Mouse (Mus musculus) neutrophil, adult 5-6 weeks (primary cell): ENCODE measurements at regions not wholly inside any gene's neighbourhood (a gene's known extent, or its start where the extent isn't known, plus 50 kb on each side); places are given as distances from the start of the nearest gene placed in this dataset.

ENCODE experiments used
- ATAC-seq: fragments of 151-379, 151-347 bp; 2 replicates; pipeline ENCODE4 v1.8.0; 2017; ENCODE audit warnings: mild to moderate bottlenecking, moderate TSS enrichment; ENCODE audit not compliant: insufficient number of reproducible peaks, poor library complexity, low FRiP score, severe bottlenecking; ENCODE audit errors: extremely low read depth

DNA sequence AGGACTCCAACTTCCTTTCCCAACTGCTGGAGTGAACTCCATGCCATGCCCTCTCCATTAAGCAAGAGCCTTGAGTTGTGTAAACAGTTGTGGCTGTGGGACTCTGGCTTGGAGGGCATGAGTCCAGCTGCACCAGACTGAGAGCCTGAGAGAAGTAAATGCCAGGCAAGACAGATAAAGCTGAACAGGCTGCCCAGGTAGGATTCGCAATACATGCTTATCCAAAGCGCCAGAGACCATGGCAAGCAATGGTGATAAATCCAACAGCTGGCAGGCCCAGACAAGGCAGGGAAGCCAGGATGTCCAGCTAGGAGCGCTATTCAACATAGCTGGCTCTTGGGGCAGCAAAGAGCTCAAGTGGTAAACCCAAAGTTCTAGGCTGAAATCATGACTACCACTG, 163.1 kb upstream of the Kdm8 start:
- no peak for ATAC-seq

DNA sequence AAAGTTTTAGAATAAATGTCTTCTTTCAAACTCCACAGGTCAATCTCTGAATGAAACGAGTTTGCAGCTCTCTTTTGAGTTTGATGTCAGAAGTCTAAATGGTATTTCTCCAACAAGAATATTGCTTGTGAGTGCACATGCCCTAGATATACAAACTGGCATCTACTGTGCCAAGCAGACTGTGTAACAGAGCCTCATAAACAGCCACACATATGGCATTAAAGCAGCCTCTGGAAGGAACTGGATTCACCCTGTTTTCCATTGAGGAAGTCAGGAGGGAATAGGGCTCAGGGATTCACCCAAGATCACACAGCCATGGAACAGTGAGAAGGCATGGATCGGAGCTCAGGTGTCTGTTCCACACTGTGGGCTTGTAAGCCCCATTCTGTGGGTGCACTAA, 149.2 kb upstream of the Kdm8 start:
- no peak for ATAC-seq

DNA sequence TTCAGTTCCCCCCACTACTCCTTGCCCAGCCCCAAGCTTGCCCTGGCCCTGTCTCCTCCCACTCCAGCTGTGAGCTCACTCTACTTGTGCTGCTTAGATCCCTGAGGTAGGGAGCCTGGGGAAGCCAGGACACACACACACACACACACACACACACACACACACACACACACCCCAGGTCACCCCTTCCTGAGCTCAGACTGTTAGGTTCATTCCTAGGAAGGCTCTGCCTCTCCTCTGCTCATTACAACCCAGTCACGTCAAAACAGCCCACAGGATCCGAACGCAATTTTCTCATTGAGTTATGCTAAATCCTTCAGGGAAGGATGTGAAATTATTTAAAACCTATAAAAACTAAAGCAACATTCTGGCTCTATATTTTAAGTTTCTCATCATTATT, 136.0 kb upstream of the Kdm8 start:
- no peak for ATAC-seq

DNA sequence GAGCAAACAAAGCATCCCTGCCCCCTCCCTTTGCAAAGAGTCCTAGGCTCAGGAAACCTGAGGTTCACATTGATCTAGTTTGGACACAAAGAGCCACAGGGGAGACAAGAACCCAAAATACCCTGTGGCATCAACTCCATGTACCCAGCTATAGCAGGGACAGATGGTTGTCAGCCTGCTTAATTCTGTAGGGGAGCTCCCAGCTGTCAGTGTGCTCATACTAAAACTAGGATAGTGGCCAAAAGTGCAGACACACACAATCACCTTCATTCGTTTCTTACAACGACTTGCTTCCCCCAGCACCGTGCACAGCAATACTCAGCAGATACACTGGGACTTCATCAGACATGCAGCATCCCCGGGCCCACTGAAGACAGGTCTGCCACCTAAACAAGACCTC, 133.5 kb upstream of the Kdm8 start:
- no peak for ATAC-seq

DNA sequence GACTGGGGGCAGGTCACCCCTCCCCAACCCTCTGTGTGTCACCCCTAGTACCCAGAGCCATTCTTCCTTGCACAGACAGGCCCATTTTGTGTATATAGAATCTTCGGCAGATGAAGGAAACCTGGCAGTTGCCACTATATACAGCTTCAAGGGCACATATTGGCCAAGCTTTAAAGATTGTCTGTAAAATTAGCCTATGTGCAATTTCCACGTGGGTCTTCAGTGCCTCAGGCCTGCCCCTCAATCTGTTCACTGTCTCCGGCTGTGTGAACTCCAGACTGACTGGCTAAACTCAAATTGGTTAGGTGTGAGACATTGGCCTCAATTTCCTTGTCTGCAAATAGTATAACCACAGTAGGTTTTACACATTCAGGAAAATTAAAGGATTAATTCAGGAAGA, 130.9 kb upstream of the Kdm8 start:
- ATAC-seq, result no peak

DNA sequence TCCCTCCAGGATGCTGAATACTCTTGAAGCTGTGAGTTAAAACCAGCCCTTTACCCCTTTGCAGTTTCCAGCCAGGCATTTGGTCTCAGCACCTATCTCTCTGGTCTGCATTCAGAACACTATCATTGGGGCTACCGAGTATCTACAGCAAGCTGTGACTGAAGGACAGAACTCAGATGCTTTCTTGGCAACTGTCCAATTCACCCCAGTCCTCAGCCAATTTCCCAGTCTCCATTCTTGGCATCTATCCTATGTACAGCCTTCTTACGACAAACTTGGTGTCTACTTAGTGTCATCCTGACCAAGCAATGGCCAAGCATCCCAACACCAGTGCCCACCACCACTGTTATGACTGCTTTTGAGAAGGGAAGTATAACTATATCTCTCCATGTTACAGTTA, 109.7 kb upstream of the Kdm8 start:
- ATAC-seq, result no peak

DNA sequence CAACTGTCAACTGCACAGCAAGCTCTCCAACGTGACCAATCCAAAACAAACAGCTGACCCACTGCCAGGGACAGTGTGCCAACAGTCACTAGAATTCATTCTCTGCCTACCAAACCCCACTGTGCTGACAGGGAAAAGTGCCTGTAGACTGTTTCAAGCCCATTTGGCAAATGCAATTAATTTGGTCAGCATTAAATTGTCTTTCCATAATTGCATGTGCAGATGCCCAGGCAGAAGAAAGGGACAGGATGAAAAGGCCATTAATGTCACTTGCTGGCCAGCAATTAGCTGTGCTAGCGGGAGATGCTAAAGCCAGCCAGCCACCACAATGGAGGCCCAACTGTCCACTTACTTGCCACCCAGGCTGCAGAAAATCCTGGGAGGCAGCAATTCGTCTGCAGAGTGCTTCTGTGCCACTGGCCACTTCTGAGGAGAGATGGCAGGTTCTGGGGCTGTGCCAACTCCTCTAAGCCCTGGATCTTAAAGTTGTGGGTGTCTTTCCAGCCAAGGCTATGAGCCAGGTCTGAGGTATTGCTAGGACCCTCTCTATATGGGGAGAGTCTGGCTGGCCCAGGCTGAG, 108.8 kb upstream of the Kdm8 start:
- ATAC-seq, result no peak

DNA sequence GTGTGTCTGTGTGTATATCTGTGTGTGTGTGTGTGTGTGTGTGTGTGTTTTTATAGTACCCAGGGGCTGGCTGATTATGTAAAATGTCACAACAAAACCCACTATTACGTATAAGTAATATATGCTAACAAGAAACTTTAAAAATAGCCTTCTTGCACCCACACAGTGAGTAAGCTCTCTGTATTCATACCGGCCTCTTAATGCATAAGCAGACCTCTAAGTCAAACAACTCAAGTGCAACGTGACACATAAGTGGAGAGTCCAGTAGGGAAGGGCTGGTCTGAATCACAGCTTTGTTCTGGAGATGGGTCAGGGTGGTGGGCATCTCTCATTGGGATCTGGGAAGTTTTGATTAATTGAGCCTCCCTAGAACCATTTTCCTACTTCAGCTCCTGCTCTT, 107.7 kb upstream of the Kdm8 start:
- ATAC-seq, result no peak

DNA sequence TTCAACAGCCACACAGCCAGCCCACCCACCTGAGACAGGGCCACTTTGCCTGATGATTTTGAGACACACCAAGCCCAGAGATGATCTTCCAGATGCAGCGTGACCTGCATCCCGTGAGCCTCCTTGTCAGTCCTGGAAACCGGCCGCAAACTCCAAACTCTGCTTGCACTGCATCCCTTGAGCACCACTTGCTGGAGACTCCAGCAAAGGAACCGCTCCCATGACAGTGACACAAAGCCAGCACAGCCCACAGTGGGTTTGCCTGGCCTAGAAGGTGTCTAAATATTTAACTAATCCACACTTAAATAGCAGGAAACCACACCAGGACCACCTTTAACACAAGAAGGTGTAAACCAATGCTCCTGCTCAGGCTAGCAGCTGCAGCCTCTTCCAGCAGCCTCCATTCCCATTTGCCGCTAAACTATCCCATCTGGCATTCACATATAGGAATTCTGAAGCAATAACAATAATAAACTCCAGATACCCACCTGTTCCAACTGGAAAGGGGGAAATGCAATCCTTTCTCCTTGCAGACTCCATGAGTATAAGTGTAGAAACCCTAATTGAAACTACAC, 106.2 kb upstream of the Kdm8 start:
- no peak for ATAC-seq

DNA sequence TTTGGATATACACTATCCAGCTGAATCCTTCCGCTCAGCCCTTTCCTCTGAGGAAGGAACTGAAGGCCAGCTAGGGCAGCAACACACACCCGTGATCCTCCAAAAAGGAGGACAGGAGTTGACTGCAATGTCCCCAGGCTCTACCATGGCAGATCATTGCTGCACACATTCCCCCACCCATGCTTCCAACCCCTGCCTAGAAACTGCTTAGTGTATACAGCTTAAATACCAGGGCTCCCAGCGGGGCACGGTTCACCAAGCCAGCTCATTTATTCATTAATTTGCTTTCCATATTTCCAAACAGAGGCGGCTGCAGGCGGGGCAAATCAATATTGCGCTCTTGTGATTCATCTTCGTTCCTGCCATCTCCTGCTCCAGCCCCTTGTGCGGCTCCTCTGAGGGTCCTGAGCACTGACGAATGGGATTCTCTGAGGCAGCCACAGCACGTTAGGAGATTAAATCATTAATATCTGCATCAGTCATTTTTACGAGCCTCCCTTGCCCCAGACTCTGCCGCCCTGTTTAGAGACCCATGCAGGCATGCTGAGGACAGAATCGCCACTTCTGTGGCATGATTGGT, 104.1 kb upstream of the Kdm8 start:
- ATAC-seq, result no peak

DNA sequence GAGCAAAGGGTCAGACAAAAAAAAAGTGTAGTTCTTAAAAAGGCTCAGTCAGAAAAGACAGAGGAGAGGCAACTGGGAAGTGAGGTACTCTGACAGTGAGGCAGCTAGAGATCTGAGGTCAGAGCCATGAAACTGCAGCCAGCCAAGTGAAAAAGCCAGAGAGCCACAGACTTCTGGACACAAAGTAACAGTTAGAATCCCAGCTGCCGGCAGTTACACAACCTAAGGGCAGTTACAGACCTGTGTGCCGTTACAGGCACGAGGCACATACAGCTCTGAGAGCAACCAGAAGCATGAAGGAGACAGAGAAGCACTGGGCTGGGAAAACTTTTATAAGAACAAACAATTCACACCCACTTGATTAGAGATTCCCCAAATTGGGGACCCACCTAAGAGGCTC, 94.9 kb upstream of the Kdm8 start:
- ATAC-seq, result no peak

DNA sequence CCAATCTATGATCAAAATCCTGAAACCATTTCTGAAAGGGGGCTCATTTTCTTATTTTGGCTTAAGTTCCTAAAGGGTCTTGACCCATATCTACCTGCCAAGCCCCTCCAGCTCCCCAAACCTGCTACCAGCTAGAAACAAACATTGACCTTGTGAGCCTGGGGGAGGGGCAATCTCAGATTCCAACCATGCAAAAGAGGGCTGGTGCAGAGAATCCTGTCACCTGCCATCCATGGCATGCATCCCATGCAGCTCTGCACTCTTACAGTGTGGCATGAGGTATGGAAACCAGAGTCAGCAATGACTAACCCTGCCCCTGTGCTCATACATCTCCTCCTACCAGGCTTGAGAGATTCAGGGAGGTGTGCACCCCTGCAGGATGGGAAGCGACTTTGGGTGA, 90.3 kb upstream of the Kdm8 start:
- no peak for ATAC-seq

DNA sequence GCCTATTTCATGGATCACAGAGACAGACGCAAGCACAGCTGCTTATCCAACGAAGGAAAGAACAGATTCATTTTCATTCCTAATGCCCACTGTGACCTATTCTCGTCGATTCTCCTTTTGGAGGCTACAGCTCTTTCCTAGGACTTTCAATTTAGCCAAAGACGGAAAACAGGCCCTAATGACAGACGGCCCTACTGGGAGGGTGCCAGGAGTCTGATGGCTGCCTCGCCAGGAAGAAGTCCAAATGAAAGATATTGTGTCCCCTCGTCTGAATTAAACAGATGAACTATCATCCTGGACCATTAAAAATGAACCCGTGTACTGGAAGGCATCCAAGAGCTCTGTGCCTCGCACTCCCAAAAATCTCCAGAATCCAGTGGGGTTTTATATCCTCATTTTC, 89.5 kb upstream of the Kdm8 start:
- no peak for ATAC-seq

DNA sequence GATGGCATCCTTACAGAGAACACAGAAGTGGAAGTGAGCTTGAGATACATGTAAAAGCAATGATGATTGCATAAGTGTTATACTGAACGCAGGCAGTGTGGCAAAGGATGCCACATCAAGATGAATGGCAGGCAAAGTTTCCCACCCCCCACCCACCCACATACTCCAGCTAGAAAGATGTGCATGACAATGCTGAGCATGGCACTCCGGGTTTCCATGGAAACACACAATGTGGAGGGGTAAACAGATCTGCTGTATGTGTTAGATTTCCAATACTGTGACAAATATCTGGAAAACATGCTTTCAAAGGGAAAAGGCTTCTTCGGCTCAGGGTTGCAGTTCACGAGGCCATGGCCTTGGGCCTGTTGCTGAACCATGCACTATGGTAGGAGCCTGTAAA, 86.5 kb upstream of the Kdm8 start:
- ATAC-seq, result no peak

DNA sequence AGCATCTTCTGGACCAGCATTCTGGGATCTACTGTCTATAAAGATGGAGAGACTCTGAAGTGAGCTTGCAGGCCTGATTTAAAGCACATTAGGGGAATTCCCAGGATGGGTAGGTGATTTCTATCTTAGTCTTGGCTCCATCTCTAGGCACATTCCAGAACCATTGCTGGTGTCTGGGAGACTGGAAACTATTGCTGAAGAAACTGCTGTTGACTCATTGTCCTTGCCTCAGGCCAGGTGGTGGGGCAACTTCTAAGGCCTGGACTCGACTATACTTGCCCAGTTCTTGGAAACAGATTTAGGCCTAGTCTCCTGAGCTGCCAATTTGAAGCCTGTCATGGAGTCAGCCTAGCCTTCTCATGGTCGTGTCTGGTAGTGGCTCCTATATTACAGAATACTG, 61.5 kb upstream of the Kdm8 start:
- ATAC-seq, result no peak

DNA sequence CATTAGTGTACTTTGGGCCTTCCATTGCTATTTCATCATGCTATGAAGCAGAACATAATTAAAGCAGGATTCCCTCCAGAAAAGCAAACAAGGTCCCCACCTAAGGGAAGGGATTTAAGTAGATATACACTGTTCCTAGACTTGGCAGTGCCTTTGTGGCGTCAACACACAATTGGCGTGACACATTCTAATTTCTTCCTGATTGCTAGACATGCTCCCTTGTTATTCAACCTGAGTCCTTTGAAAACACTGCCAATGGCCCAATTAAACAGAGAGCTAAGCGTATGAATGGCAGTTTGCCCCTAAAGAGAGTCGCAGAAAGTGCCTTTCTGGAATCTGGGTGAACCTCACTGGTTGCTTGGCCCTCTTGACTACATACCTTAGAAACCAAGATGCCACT, 60.3 kb upstream of the Kdm8 start:
- ATAC-seq, result no peak

DNA sequence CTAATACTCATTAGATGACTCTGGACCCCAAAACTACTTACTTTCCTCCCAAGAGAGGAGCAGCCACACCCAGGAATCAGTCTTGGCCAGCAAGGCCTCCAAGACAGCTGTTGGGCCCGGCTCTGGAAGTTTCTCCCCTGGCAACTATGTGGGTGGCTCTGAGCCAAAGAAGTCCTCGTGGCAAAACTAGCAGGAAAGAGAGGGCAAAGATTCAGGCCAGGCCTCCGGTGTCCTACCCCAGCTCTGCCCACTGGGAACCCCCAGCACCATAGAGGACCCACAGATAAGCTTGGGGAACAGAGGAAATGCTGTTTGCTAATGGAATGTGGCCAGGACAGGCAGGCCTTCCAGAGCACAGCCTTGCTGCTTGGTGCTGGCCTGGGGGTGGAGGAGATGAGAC, 51.9 kb upstream of the Kdm8 start:
- ATAC-seq, result no peak

DNA sequence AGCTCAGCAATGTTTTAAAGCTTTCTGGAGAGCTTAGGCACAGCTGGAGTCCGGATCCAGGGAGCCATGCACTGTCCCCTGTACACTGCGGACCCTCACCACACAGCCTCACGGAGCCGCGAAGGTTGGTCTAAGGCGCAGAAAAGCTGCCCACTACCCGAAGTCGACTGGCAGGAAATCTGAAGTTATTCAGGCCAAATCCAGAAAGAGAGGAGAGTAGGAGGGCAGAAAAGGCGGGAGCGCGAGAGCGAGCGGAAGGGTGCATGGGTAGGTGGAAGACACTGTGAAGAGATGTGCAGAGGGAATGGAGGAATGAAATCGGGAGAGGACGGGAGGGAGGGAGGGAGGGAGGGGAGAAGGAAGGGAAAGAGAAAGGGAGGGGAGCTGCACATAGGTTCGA, 51.2 kb upstream of the Kdm8 start:
- no peak for ATAC-seq

DNA sequence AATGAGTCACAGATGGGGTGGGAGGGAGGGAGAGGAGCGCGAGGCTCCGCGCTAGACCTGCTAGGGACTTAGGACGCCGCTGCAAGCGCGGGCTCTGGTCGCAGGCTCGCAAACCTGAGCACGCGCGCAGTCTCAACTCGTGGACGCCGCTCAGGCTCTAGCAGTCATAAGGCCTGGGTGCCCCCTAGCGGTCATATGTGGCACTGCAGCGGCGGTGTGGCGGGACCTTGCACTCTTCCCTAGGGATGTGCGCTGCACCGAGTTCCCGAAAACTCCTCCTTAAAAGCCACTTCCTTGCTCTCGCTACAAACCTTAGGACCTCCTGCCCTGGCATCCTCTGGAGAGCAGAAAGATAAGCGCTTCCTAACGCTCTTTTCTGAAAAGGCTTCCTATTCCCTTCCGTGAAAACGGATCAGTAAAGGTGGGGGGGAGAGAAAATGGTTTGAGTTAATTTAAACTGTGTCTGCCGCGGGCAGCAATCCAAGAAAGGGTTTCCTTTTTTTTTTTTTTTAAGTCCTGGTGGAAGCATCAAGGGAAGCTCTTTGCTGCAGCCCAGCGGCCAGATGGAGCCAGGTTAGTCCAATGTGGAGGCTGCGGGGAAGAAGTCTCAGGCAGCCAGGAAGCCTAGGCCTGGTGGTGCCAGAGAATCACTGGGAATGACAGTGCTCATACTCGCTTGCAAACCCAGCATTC, 50.7 kb upstream of the Kdm8 start:
- ATAC-seq, result peak; percentile 62
